Mouse (Mus musculus) spleen, embryonic (tissue): ENCODE data around the gene Cope.

ENCODE experiments used
- CTCF ChIA-PET: fragments of 350-600 bp; sonication (Branson Sonifier 250); formaldehyde crosslinking; loops from one replicate; lab custom pipeline; 2022; lab: Charles Lee

Cope gene

DNA sequence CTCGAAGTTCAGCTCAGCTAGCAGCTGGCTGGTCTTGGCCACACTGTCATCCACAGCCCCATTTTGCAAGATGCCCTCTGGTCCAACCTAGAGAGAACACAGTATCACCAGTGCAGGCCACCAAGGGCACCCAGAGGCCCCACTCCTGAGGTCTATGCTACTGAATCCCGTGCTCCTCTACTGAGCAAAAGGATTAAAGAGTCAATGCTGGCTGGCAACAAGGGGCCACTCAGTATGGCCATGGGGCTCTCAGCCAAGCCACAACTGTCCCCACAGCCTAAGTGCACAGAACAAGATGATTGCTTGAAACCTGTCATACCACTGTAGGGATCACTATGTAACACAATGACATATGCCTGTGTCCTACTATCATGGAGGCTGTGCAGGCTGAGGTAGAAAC is 42.0 kb downstream of the Cope start:
- CTCF ChIA-PET: interaction anchor here (0.5 to 0.6 kb wide), 2 partner anchors 41 to 113 kb away, joined by 3 to 5 read pairs; no protein-coding TSS in a partner anchor

DNA sequence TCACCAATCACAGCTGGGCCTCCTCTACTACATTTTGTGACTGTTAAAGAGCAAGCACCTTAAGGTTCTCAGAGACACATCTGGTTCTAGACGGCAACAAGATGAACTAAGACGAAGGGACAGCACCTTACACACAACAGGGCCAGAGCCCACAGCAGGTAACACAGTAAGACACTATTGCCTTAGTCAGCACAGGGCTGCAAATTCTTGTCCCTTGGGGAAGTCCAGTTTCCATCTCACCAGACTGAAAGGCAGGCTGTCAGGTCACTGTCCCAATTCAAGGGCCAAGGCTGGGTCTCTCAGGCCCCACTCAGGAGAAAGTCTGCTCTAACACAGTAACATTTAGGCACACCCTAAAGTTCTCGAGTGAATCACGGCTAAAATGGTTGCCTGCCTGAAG is 45.1 kb downstream of the Cope start:
- CTCF ChIA-PET: no interaction called here

DNA sequence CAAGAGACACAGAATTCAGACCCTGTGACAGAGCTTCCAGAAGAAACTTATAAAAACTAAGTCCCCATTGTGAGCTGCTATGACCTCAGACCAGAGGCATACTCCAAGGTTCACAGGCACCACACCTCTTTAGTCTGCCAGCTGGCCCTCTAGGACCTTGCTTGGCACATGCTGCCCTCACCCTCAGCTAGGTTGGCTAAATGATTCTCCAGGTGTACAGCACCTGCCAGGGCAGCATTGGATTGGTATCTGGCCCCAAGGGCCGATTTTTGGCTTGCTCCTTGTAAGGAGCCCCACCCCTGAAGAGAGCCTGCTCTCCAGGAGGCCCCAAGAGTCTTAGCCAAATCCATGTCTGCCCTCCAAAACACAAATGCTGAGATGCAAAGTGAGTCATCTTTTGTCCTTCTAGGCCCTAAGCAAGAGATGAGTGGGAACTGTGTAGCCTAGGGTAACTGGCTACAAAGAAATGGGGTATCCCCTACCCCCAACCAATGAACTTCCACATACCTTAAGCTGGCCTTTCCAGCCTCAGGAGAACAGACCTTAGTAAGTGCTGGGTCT is 45.6 kb downstream of the Cope start:
- CTCF ChIA-PET: no interaction called here

DNA sequence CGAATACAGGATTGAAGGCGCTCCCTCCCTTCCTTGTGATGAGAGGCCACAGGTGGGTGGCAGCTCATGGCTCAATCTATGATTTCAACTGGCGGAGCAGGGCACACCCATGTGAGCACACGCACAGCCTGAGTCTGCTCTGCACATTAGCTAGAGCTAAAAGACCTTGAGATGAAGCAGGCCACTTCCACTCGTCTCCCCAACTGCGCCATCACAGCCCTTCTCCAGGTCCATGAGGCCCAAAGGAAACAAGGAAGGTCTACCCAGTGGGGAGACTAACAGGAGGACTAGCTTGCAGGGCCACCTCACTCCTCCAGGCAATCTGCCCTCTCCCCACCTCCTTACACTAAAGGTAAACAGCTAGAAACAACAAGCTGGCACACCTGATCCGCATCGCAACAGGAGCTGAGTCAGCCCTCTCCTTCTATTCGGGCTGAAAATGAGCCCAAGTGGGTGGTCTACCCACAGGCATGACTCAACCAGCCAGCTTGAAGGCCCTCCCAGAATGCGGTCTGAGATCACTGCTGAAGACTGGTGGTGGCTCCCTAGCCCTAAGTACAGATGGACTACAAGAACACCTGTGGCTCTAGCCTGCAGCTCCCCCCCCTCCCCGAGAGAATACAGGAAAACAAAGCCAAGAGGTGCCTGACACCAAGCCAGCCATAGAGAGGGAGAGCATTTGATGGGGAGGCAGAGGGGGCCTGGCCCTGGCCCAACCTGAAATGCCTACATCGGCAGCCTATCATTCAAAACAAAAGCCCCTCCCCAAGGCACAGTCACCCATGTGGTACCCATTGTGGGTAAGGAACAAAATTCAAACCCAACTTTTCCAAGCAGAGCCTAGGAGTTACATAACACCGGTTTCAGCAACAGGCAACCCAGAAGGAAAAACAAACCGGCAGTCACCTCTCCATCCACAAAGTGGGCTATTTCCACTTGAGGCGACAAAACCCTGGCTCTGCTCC is 49.0 kb downstream of the Cope start:
- CTCF ChIA-PET: interaction anchor here (0.7 kb wide), 1 partner anchor 11 kb away, joined by 5 read pairs; no protein-coding TSS in a partner anchor

DNA sequence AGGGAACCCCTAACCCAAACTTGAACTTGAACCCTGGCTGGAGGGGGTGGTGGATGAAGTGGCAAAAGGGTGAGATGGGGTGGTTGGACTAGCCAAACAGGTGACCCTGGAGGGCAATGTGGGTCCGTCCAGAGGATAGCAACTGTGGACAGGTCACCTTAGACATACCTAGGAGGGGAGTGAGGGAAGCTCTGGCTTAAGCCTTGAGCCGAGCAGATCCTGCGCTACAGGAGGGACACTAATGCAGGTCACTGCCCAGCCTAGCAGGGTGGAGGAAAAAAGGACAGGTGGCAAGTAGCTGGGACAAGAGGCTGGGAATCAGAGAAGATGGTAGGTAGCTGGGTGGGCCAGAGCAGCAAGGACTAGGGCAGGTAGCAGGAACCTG is 49.7 kb downstream of the Cope start:
- CTCF ChIA-PET: interaction anchor here (0.7 kb wide), 1 partner anchor 31 kb away, joined by 3 read pairs; no protein-coding TSS in a partner anchor

DNA sequence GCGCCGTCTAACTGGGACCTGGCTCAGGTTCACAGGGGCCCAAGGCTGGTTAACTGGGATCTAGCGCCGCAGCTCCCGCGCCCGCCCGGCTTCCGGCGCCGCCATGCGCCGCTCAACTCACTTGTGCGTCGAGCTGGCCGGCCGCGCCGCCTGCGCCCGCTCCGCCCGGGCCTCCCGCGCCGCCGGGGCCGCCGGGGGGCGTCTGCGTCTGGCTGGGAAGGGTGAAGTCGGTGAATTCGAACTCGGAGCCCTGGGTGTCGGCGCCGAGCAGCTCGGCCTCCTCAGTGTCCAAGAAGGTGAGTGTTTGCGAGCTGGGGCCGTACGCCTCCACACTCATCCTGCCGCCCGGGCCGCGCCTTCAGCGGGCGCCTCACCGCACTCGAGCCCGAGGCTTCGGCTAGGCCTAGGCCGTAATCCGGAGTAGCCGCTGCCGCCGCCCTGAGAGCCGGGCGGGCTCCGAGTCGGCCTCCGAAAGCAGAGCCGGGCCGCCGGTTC is 50.4 kb downstream of the Cope start:
- CTCF ChIA-PET: interaction anchor here (0.7 kb wide), 1 partner anchor 30 kb away, joined by 3 read pairs; no protein-coding TSS in a partner anchor

DNA sequence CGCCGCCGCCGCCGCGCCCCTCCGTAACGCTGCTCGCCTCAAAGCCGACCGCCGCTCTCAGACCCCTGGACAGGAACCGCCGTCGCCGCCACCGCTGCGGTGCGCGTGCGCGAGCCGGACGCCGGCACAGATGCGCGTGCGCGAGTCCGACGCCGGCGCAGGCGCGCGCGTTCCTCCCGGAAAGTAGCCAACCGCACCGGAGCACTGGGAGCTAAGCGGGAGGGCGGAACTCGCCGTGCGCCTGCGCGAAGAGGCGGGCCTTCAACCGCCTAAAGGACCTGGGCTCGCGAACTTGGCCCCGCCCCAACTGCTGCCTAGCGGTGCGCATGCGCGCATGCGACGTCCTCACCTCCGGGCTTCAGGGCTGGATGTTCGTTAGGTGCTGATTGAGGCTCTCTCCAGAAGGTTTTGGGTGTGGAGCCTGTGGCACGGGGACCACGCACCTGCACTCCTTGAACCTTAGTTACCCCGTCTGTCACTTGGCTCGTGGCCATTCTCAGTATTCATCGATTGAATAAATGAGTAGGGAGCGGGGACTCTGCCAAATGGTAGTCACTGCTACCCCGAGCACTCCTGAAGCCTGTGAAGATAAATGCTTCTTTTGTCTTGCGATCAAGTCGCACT is 51.0 kb downstream of the Cope start, which contains the start of gene Upf1:
TSS of gene Upf1 (minus strand) at position 85 of the 624 bp plus-strand sequence.
- CTCF ChIA-PET: no interaction called here

DNA sequence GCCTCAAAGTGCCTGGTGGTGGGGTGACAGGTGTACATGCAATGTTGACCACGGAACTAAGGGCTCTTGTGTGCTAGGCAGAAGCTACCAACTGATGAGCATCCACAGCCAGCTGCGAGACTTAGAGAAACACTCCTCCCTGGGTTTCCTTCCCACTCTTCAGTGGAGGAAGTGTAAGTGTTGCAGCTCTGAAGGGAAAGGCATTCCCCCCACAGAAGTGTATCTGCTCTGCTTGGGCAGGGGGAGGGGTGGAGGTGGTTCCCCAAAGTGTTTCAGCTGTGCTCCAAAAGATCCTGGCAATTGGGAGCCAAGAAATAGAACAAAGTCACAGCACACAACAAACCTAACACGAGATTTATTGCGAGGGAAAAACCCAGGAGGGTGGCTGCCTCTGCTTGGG is 51.7 kb downstream of the Cope start:
- CTCF ChIA-PET: interaction anchor here (0.5 kb wide), 1 partner anchor 613 kb away, joined by 3 read pairs; no protein-coding TSS in a partner anchor

DNA sequence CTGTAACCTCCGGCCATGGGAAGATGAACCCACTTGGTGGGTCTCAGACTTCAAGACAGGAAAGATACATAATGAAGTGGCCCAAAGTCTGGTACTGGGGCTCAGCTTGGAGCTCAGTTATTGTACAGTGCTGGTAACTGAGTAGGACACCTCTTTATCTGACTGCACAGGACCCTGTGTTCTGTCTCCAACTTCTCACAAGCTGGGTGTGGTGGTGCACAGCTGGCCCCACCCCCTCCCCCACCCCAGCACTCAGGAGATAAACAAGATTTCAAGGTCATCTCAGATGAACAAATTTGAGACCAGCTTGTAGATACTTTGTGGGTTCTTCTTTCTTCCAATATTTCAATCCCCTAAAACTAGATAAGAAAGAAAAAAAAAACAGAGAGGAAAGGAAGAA is 53.8 kb downstream of the Cope start:
- CTCF ChIA-PET: interaction anchor here (0.7 kb wide), 1 partner anchor 42 kb away, joined by 3 read pairs; no protein-coding TSS in a partner anchor

DNA sequence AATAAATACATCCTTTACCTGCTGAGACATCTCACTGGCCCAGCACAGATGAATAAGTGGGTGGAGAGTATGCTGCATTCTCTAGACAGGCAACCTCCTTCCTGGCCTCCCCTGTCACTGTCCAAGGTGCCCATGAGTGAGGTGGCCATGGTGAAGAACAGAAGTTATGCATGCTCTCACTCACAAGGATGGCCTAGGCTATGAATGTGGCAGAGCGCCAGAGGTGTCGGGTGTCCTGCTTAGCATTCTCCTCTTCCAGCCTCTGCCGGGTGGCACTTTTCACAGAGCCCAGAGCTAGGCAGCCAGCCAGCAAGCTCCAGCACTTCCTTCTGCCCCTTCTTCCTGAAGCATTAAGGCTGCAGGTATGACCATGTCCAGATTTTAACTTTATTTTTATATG is 57.1 kb downstream of the Cope start:
- CTCF ChIA-PET: no interaction called here

DNA sequence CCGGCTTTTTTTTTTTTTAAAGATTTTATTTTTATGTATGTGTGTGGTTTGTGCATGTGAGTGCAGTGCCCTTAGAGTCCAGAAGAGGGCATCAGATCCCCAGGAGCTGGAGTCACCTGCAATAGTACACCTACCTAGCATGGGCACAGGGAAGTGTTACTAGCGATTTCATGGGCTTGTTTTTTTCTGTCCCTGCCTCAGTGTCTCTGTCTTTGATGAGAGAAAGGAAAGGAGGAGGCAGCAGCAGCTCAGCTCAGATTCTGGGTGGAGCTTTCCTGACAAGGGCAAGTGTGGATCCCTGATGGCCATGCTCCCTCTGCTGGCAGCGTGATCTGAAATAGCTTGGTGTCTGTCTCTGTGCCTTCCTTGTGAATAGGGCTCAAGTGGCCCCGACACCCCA is 58.5 kb downstream of the Cope start:
- CTCF ChIA-PET: interaction anchor here (0.6 to 0.7 kb wide), 2 partner anchors 30 to 40 kb away, joined by 3 read pairs; no protein-coding TSS in a partner anchor

DNA sequence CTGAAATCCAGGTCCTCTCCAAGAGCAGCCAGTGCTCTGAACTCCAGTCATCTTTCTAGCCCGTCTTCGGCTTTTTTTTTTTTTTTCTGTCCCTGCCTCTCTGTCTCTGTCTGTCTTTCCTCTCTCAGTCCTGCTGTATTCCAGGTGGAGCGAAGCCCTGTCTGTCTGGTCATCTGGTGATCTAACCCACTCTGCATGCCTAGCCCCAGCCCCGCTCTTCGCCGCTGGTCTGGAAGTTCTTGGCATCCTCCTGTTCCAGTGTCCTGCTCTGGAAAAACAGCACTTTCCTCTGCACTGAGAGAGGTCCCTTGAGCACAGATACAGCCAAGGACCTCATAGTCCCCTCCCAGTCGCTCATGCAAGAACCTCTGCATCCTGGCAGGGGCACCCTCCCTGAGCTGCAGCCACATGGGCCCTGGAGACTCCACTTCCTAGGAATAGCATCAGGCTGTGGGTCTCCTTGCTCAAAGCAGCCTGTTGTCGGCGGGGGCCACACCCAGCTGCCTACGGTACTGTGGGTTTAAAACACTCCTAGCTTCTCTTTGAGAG is 59.2 kb downstream of the Cope start:
- CTCF ChIA-PET: no interaction called here
